Mouse (Mus musculus) bone marrow macrophage, adult 2 months (primary cell): ENCODE data around the gene Atp6v0a4.

Experiments
- CTCF ChIP-seq: IDR thresholded peaks from 2 replicates; pipeline ENCODE4 v1.5.1; 2012; ENCODE audit warnings: low read depth, mild to moderate bottlenecking, low read length, moderate library complexity
- POLR2A ChIP-seq: IDR thresholded peaks from 2 replicates; pipeline ENCODE4 v1.6.1; 2012; ENCODE audit warnings: mild to moderate bottlenecking, low read depth, low read length, borderline replicate concordance

DNA sequence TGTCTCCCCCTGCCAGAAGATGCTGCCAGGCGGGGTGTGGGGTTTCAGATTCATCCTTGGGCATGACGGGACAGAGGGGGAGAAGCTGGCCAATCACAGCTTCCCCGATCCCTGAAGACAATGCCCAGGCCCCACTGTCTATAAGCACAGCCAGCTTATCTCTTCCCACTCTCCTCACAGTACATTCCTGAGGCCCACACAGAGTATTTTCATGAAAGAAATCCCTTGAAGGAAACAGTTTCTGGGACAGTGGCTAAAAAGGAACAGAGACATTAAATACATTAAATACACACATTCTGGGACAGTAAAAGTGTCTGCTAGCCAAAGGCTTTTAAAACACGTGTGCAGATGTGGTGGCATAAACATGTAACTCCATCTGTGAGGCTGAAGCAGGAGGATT is 44.0 kb downstream of the Atp6v0a4 start:
- no peak for TF ChIP-seq POLR2A
- no peak for TF ChIP-seq CTCF
